Mouse (Mus musculus) adrenal gland, postnatal 4 days (tissue): ENCODE measurements at regions not wholly inside any gene's neighbourhood (a gene's known extent, or its start where the extent isn't known, plus 50 kb on each side); places are given as distances from the start of the nearest gene placed in this dataset.

Experiments
- DNase-seq, 2 experiments: peaks; one replicate each; pipeline ENCODE4 v3.0.0; 2021 to 2022; ENCODE audit warnings: low spot score in 2 of 2, mixed read lengths in 2 of 2

- DNase-seq = no peak
Observed at GRCm38 (mm10) chr2:123473840-123474239, 615.9 kb upstream of the Sema6d start.

- no peak for DNase-seq
Observed at GRCm38 (mm10) chr2:123486681-123487080, 603.1 kb upstream of the Sema6d start.

- DNase-seq = no peak
Observed at GRCm38 (mm10) chr2:123506162-123506561, 583.6 kb upstream of the Sema6d start.

GRCm38 (mm10) chr2:123507095-123507494 is 582.7 kb upstream of the Sema6d start:
- no peak for DNase-seq

- DNase-seq = no peak
Observed at GRCm38 (mm10) chr2:123528915-123529314, 560.9 kb upstream of the Sema6d start.

- no peak for DNase-seq
Observed at GRCm38 (mm10) chr2:123532946-123533791, 556.6 kb upstream of the Sema6d start.

GRCm38 (mm10) chr2:123551249-123551850 is 538.4 kb upstream of the Sema6d start:
- DNase-seq = no peak

GRCm38 (mm10) chr2:123558123-123558650 is 531.6 kb upstream of the Sema6d start:
- DNase-seq = no peak
